27 mouse cellular contexts compared by ENCODE assay signal in the genomic region with DNA sequence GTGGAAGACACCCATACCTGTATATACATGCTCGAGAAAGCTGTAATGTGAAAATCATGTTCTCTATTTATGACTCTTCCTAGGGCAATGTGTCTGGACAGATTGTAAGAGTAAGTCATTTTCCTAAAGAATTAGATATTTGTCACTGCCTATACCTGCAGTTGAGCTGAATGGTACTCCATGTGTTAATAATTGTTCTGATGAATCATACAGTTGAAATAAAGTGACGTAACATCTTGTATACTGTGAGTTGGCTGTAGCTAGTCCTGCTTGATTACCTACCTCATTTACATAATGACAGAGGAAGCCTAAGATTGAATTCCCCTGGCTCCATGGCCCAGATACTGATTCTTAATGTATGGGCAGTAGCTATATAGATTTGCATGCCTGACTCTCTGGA.
A peak's percentile ranks its signal among the peaks of the same experiment; 100 is the strongest.
DNase-seq lines count a peak whose midpoint lies in the region; ATAC-seq and TF ChIP-seq lines count a peak whose summit lies in the region.
"Had no signal": no experiment of that assay in that cellular context is flagged by ENCODE, and none has a peak within 500 bp of the region (broad histone marks: within the 10 kb centered on the region; RNA-seq: fewer than 3 reads in every experiment).

No protein-coding gene starts in this region.

- H3K4me1 ChIP-seq in intestine, postnatal 0 days (replicated peaks; ENCODE audit: control insufficient read depth, insufficient read depth, low read length): peaks cover 11% of the 10 kb centered on the region; the same call in 1 of the 2 replicates
- H3K4me1 ChIP-seq in intestine, embryonic 15.5 days (replicated peaks): no peaks in the 10 kb centered on the region
- no peaks in the 10 kb centered on the region for H3K4me1 ChIP-seq in midbrain, embryonic 11.5 days (ENCODE audit: control insufficient read depth, insufficient read depth, low read length)
- H3K4me1 ChIP-seq in midbrain, embryonic 15.5 days: no peaks in the 10 kb centered on the region
- no peaks in the 10 kb centered on the region for H3K4me1 ChIP-seq in stomach, postnatal 0 days (replicated peaks; ENCODE audit: control insufficient read depth, insufficient read depth)
- H3K4me1 ChIP-seq: embryonic facial prominence, embryonic 13.5 days; embryonic facial prominence, embryonic 15.5 days; forebrain, embryonic 10.5 days; forebrain, embryonic 12.5 days had no signal

- H3K9me3 ChIP-seq in intestine, postnatal 0 days (ENCODE audit: control insufficient read depth): no peaks in the 10 kb centered on the region
- no peaks in the 10 kb centered on the region for H3K9me3 ChIP-seq in intestine, embryonic 15.5 days
- no peaks in the 10 kb centered on the region for H3K9me3 ChIP-seq in midbrain, embryonic 11.5 days (ENCODE audit: control insufficient read depth, low read length)
- H3K9me3 ChIP-seq in midbrain, embryonic 15.5 days: no peaks in the 10 kb centered on the region
- H3K9me3 ChIP-seq in stomach, postnatal 0 days (ENCODE audit: control insufficient read depth, low read length): 0 out of 2 replicates have a peak, but pooled peaks cover 2% of the 10 kb centered on the region
- H3K9me3 ChIP-seq: embryonic facial prominence, embryonic 13.5 days; embryonic facial prominence, embryonic 15.5 days; forebrain, embryonic 10.5 days; forebrain, embryonic 12.5 days; G1E had no signal

- H3K9ac ChIP-seq in intestine, postnatal 0 days (ENCODE audit: low read depth, low read length): no peak overlapping the region
- no peak overlapping the region for H3K9ac ChIP-seq in intestine, embryonic 15.5 days
- no peak overlapping the region for H3K9ac ChIP-seq in midbrain, embryonic 11.5 days (ENCODE audit: low read length)
- no peak overlapping the region for H3K9ac ChIP-seq in midbrain, embryonic 15.5 days
- H3K9ac ChIP-seq in stomach, postnatal 0 days (ENCODE audit: low read length): no peak overlapping the region
- H3K9ac ChIP-seq: embryonic facial prominence, embryonic 13.5 days; embryonic facial prominence, embryonic 15.5 days; forebrain, embryonic 12.5 days had no signal

- no peak overlapping the region for H3K4me3 ChIP-seq in intestine, postnatal 0 days (ENCODE audit: low read depth, low read length)
- H3K4me3 ChIP-seq in intestine, embryonic 15.5 days (replicated peaks): no peak overlapping the region
- H3K4me3 ChIP-seq in midbrain, embryonic 11.5 days (ENCODE audit: low read depth, low read length): no peak overlapping the region
- no peak overlapping the region for H3K4me3 ChIP-seq in midbrain, embryonic 15.5 days
- no peak overlapping the region for H3K4me3 ChIP-seq in stomach, postnatal 0 days (ENCODE audit: low read depth, low read length)
- H3K4me3 ChIP-seq: embryonic facial prominence, embryonic 13.5 days; embryonic facial prominence, embryonic 15.5 days; erythroblast, embryonic 14.5 days; forebrain, embryonic 10.5 days; forebrain, embryonic 12.5 days had no signal

- DNase-seq in midbrain, embryonic 11.5 days (ENCODE audit: low spot score, missing footprints): peak; percentile 61
- DNase-seq in stomach, postnatal 0 days (ENCODE audit: low spot score): no peak
- no peak for DNase-seq in left cerebral cortex, postnatal 14 days (ENCODE audit: low spot score in 2 of 2)
- DNase-seq: adrenal gland, adult 2 months; adrenal gland, postnatal 10 days; adrenal gland, postnatal 25 days; B cell, adult 2 months; cerebellum, adult 11 months; cerebellum, adult 18-20 months; cerebellum, adult 8-10 months; cerebellum, adult 9-11 months; cerebellum, postnatal 14 days; cerebellum, postnatal 36 days; embryo, embryonic 11 days had no signal

- no peak for TF ChIP-seq EP300 in stomach, postnatal 0 days (optimal IDR thresholded peaks at IDR 0.05)

- no peak overlapping the region for H3K4me2 ChIP-seq in intestine, postnatal 0 days (replicated peaks; ENCODE audit: low read depth)
- H3K4me2 ChIP-seq in intestine, embryonic 15.5 days (replicated peaks): no peak overlapping the region
- H3K4me2 ChIP-seq in midbrain, embryonic 11.5 days: no peak overlapping the region
- no peak overlapping the region for H3K4me2 ChIP-seq in midbrain, embryonic 15.5 days
- no peak overlapping the region for H3K4me2 ChIP-seq in stomach, postnatal 0 days (replicated peaks; ENCODE audit: low read depth)
- H3K4me2 ChIP-seq: embryonic facial prominence, embryonic 13.5 days; embryonic facial prominence, embryonic 15.5 days; forebrain, embryonic 12.5 days had no signal

- TF ChIP-seq CTCF in intestine, postnatal 0 days (IDR thresholded peaks at IDR 0.05; ENCODE audit: low read depth): no peak
- TF ChIP-seq CTCF in stomach, postnatal 0 days (IDR thresholded peaks at IDR 0.05; ENCODE audit: low read depth): no peak

- no peaks in the 10 kb centered on the region for H3K36me3 ChIP-seq in intestine, postnatal 0 days (ENCODE audit: control insufficient read depth, insufficient read depth)
- H3K36me3 ChIP-seq in intestine, embryonic 15.5 days: no peaks in the 10 kb centered on the region
- no peaks in the 10 kb centered on the region for H3K36me3 ChIP-seq in midbrain, embryonic 11.5 days (ENCODE audit: control insufficient read depth, insufficient read depth, low read length)
- H3K36me3 ChIP-seq in midbrain, embryonic 15.5 days (replicated peaks): no peaks in the 10 kb centered on the region
- H3K36me3 ChIP-seq in stomach, postnatal 0 days (ENCODE audit: control insufficient read depth, insufficient read depth, low read length): no peaks in the 10 kb centered on the region
- H3K36me3 ChIP-seq: embryonic facial prominence, embryonic 15.5 days; forebrain, embryonic 10.5 days; forebrain, embryonic 12.5 days; G1E had no signal

- no peaks in the 10 kb centered on the region for H3K27me3 ChIP-seq in intestine, postnatal 0 days (replicated peaks; ENCODE audit: control insufficient read depth, insufficient read depth, low read length)
- H3K27me3 ChIP-seq in intestine, embryonic 15.5 days (replicated peaks): no peaks in the 10 kb centered on the region
- no peaks in the 10 kb centered on the region for H3K27me3 ChIP-seq in midbrain, embryonic 11.5 days (ENCODE audit: control insufficient read depth, insufficient read depth, low read length)
- H3K27me3 ChIP-seq in midbrain, embryonic 15.5 days (replicated peaks): no peaks in the 10 kb centered on the region
- H3K27me3 ChIP-seq in stomach, postnatal 0 days (ENCODE audit: control insufficient read depth, insufficient read depth, low read length): no peaks in the 10 kb centered on the region
- H3K27me3 ChIP-seq: CH12.LX; embryonic facial prominence, embryonic 13.5 days; embryonic facial prominence, embryonic 15.5 days; forebrain, embryonic 12.5 days had no signal

- H3K27ac ChIP-seq in intestine, postnatal 0 days (ENCODE audit: low read depth, low read length): peak overlapping the region; percentile 36; the same call in 1 of the 2 replicates
- H3K27ac ChIP-seq in intestine, embryonic 15.5 days: no peak overlapping the region
- H3K27ac ChIP-seq in midbrain, embryonic 11.5 days (ENCODE audit: low read depth, low read length): no peak overlapping the region
- H3K27ac ChIP-seq in midbrain, embryonic 15.5 days: no peak overlapping the region
- no peak overlapping the region for H3K27ac ChIP-seq in stomach, postnatal 0 days (replicated peaks)
- H3K27ac ChIP-seq: embryonic facial prominence, embryonic 13.5 days; embryonic facial prominence, embryonic 15.5 days; forebrain, embryonic 10.5 days; forebrain, embryonic 12.5 days had no signal

- WGBS in intestine, postnatal 0 days: 61% methylated on average over 2 of the region's 2 CpGs
- 83% methylated on average over 2 of the region's 2 CpGs for WGBS in intestine, embryonic 15.5 days
- 90% methylated on average over 2 of the region's 2 CpGs for WGBS in midbrain, embryonic 11.5 days
- 82% methylated on average over 2 of the region's 2 CpGs for WGBS in midbrain, embryonic 15.5 days
- 70% methylated on average over 2 of the region's 2 CpGs for WGBS in stomach, postnatal 0 days

- peak; percentile 71 for ATAC-seq in intestine, postnatal 0 days
- ATAC-seq in intestine, embryonic 15.5 days: no peak
- ATAC-seq in midbrain, embryonic 11.5 days (ENCODE audit: low FRiP score): no peak
- ATAC-seq in midbrain, embryonic 15.5 days (replicated peaks): no peak
- peak; percentile 65 for ATAC-seq in stomach, postnatal 0 days (ENCODE audit: low FRiP score, low TSS enrichment)
- ATAC-seq: CD4-positive, CD25-positive, alpha-beta regulatory T cell, adult 4 months; forebrain, embryonic 14.5 days; forebrain, embryonic 16.5 days had no signal

- intact Hi-C loops in left cerebral cortex, postnatal 14 days (cut with DNase I): no loop called here

Comparison
In these comparisons a context has a peak if more than half of its experiments do, and no peak if none do; other contexts are left out.
1. ATAC-seq: peak in intestine, postnatal 0 days (single experiment) and stomach, postnatal 0 days (single experiment); none in intestine, embryonic 15.5 days (single experiment), midbrain, embryonic 11.5 days (single experiment) and midbrain, embryonic 15.5 days (single experiment).